Mouse (Mus musculus) right cerebral cortex, postnatal 4 days (tissue): ENCODE measurements around the gene Myadml2.

Experiments used
- DNase-seq: peaks from one replicate; pipeline ENCODE4 v3.0.0-alpha.2; 2022

Gene Myadml2

DNA sequence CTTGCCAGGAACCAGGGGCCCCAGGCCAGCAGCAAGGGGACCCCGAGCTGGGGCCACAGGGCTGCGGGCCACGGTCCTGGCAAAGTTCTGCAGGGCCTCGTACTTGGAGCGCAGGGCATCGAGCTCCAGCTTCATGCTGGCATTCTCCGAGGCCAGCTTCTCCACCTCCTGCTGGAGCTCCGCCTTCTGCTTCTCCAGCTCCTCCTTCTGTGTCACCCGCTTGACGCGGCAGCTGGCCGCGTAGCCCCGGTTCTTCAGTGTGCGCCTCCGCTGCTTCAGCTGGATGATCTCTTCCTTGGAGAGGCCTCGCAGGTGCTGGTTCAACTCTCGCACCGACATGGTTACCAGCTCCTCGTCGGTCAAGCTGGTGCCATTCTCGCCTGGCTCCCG, 18.6 kb downstream of the Myadml2 start:
- no peak for DNase-seq

DNA sequence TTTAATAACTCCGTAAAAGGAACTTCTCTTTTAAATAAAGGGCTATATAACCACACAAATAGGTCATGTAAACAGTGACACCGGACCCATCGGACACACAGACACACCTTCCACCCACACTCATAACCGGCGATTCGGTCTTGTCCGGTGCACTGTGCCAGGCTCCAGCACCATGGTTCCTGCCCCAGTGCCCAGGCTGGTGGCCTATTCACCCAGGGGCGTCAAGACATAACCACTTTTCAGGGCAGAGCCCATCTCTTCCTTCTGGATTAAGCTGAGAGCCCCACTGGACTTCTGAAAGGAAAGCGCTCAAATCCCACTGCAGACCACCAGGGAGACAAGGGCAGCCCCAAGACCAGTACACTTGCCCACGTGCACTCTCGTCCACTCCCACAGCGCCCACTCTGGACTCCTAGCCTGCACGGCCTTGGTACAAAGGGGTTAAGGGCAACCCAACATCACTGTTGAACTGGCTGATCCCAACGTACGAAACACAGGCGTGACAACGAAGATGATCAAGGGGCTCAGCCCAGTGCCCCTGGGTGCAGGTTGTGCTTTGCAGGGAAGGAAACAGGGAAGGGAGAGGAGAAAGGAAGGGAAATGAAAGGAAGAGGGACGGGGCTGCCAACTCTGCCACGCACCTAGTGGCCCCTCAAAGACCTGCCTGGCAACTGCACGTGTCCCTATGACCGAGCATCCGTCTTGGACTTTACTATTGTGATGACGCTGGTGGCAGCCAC, 19.2 kb downstream of the Myadml2 start:
- no peak for DNase-seq

DNA sequence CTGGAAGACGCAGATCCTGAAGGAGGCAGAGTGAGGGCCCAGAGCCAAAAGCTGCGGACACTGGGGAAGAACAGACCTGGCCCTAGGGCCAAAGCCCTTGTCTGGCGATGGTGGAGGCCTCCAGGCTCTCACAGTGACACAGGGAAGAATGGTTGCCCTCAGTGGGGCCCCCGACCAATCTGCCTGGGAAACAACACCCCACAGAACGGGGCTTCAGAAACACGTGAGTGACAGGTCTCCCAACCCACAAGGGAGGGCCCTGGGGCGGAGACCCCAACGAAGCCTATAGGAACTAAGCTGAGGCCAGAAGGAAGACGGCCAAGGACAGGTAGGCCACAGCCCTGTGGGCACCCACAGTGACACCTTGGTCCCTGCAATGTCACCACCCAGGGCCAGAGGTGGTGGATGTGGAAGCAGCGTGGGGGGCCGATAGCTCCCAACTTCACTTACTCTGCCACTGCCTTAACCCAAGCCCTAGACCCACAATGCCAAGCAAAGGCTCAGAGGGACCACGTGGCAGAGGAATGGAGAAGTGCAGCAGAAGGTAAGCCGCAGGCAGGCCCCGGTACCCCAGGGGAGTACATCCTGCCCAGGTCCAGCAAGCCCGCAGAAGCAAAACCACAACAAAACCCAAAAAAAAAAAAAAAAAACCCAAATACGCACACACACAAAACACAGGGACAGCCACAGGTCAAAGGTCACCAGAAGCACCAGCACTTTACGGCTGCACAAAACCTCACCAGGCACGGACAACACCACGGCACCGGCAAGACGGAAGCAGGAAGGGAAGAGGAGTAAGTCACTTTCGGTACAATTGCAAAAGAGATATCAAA, 20.3 kb downstream of the Myadml2 start:
- no peak for DNase-seq

DNA sequence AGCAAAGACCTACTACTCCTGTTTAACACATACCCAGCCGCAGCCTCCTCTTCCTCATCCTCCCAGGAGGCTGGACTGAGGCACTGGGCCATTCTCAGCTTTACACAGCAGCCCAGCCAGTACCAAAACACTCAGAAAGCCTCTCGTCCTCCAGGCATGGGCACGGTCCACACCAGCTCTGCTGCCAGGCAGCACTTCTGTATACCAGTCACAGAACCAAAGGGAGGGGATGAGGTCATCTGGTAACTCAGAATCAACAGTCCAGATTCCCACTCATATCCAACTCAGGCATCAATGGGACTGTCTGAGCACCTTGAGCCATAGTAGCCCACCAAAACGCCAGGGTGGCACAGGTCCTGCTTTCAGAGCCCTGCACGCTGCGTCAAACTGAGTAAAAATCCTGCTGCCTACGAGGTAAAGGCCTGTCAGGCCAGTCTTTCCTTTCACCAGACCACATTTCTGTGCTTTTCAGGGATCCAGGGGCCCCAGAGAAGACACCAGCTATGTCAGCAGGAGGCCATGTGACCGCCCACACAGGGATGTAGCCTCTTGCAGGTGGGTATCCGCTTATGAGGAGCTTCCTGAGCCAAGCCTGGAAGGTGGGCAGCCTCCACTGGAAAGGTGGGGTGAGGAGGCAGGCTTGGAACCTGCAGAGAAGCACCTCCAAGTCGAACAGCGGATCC, 21.0 kb downstream of the Myadml2 start:
- no peak for DNase-seq

DNA sequence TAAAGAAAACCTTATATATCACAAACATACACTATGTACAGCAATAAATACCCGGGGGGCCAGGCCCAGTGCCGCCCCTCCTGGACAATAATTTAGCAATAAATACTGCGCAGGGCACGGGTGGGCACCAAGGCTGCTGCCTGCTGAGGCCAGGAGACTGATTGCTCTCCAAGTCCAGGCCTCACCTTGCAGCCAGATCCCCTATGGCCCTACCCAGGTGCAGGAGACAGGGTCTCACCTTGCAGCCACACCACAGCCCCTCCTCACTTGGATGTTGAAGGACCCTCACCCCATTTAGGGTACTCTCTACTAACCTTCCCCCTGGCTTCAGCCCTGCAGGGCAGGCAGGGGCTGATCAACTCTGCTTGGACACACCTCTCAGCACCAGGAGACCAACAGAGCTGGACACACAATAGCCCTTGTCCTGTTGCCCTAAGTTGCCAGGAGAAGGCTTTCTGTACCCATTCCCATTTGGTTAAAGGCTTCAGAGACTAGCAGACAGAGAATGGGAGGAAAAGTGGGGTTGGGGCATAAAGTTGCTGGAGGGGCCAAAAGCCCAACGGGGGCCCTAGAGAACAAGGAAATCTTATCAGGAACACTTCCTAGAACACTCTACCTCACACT, 22.7 kb downstream of the Myadml2 start, which contains the start of gene Sirt7:
Gene Sirt7 (minus strand): TSS at position 89 of the 624 bp plus-strand sequence.
- no peak for DNase-seq

DNA sequence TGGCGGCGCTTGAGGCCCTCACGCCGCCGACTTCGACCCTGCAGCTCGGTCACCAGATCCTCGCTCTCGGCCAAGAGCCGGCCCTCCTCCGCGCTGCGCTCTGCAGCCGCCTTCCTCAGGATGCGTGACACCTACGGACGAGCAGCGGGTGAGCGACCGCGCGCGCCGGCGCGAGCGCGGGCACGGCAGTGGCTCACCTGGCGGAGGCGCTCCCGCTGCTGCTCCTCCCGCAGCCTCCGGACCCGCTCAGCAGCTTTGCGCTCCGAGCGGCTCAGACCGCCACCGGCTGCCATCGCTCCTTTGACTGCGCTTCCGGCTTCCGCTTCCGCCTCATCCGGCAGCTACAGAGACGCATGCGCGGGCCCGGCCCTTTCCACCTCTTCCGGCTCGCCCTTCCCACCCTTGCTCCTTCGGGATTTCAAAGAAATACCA, 23.3 kb downstream of the Myadml2 start:
- peak; percentile 85 for DNase-seq

DNA sequence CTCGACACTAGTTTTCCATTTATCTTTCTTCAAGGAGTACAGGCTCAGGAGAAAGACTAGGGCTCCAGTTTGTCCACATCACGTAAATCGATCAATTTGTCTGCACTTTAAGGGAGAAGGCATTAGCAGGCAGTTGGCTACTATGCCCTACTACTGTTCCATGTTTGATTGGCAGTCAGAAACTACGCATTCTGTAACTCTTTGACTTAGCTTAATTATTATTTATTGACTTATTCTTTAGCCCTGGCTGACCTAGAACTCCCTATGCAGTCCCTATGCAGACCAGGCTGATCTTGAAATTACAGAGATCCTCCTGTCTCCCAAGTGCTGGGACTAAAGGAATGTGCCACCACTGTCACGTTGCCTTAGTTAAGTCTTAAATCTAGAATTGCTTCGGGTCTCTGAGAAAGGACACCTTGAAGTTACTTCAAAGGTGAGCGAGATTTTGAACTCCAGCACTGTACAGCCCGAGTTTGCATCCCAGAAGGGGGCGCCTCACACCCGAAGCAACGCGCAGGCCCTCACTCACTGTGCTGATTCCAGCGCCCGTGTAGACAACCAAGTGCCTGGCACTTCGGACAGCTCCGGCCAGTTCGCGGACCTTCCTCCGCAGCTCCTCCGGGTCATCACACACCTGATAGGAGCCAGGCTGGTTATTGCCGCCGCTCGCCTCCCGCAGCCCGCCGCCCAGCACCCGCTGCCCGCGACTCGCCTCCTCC, 23.8 kb downstream of the Myadml2 start:
- peak; percentile 66 for DNase-seq

DNA sequence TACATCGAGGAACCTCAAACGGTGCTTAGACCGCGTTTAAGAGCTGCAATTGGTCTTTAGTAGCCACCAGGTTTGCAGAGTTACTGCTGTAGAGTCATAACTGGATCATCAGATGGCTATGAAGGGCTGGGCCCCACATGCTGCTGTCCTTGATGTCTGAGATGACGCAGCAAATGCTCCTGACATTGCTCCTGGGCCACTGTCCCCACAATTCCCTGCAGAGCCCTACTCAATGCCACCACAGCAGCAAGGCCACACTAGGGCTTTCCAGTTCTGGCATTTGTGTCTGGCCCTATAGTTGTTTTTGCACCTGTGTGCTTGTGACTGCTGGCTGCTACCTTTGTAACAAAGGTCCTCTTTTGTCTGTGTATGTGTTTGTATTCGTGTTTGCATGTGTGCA, 25.2 kb downstream of the Myadml2 start:
- no peak for DNase-seq

DNA sequence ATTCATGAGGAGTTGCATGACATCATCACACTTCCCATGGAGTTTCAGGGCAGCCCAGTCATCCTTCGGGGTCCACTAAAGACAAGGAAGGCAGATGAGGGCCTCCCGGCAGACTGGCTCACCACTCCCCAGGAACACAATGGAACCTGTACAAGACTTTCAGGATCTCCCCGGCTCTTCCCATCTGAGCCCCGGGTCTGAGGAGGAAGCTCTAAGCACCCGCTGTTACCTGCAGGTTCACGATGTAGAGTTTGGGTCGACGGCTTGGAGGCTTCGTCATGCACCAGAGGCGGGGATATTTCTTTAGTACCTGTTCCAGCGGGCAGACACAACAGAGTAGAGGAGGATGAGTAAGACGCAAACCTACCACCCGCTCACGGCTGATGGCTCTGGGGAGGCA, 27.8 kb downstream of the Myadml2 start:
- no peak for DNase-seq

DNA sequence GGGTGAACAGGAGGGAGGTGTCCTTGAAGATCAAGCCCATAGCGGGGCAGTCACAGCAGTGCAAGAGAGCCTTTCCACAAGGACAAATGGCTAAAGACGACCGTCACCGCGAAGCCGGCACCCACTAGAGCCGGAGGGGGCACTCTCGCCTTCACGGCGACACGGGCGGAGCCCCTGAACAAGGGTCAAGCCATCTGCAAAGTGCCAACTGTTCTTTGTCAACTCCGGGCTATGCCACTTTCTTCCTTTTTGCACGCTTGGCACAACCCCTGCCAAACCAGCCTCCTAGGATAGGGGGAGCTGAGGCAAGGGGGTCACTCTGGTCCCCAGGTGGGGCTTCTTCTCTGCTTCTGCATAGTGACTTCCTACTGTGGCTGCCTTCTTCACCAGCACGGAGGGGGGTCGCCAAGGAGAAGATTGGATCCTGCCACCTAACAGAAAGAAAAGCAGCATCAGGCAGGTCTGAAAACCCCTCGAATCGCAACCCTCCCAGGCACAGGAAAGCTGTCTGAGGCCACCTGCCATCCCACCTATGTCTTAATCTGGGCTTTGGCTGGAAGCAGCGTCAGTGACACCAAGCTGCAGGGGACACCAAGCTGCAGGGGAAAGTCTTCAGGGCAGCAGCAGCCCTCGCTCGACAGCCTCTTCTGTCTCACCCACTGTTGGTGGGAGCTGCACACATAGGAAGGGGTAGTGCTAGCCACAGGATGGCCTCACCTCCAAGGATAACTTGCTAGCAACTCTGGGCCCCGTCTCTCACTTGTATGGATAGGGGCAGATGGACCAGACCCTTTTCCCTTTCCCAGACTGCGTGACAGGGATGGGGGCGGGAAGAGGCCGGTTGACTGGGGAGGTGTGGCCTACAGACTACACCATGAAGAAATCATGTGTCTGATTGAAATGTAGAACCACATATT, 29.1 kb downstream of the Myadml2 start:
- no peak for DNase-seq

DNA sequence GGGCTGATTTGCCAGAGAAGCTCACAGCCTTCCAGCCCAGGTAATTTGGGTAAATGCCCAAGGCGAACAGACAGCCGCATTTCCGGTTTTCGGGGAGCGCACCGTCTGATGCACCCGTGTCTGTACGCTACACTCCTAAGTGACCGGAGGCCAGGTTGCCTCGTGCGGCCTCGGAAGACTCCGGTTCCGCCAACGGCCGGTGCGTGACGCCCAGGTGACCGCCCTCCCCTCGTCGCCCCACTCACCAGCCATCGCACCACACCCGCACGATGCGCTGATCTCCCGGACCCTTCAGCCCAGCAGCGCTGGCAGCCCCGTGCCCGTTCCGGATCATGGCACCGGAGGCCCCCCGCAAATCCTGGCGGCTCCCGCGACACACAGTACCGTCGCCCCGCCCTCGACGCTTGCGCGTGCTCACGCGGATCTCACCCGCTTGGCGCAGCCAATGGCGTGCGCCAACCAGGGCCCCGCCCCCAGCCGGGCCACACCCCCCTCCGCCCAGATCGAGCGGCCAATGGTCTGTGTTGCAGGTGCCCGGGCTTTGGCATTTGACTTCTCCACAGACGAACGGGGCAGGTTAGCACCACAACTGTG, 30.3 kb downstream of the Myadml2 start, which contains the start of gene Pcyt2:
Gene Pcyt2 (minus strand): TSS at position 418 of the 594 bp plus-strand sequence.
- peak; percentile 88 for DNase-seq

DNA sequence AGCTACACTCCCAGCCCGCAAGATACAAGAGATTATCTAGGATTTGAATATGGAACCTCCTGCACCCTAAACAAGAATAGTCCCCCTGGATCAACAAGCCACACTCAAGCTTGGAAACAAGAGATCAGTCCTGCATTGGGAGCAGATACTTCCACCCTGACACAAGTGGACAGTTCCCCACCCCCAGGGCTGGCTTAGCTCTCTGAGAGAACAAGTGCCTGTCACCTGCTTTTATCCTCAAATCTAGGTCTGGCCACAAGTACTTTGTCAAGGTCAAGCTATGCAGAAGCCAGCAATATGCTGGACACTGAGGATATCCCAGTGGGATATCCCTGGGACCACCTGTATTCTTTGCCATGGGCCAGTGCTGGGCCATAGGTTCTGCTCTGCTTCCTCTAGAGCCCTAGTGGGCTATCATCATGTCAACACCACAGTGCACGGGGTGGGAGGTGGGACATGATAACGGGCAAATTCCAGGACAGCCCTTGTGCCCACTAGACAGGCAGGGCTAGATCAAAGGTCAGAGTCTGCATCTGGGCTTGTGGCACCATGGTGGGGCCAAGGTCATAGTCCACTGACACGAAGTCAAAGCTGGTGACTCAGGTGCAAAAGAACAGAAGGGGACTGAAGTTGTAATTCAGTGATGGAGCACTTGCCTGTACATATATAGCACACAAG, 31.2 kb downstream of the Myadml2 start:
- no peak for DNase-seq

DNA sequence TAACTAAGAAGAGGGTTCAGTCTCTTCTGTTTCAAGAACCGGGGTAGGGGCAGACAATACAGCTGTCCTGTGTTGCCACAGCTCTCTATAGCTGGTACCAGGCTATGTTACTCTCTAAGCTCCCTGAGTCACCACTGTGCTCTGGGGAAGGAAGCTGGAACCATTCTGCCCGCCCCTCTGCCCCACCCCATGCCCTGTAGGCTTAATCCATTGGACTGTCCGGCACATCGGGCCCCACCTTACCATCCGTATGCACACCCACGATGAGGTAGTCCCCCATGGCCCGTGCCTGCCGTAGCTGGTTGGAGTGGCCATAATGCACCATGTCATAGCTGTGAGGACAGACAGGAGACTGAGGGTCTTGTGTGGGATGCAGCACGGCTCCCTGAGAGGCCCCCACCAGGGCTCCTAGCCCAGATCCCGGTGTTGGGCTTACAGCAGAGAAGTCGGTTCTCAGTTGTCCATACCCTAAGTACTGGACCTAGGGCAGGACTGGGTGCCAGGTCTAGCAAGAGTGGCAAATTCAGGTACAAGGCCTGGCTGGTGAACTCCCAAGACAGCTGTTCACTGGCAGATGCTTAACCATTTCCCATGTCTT, 32.3 kb downstream of the Myadml2 start:
- DNase-seq, result no peak

DNA sequence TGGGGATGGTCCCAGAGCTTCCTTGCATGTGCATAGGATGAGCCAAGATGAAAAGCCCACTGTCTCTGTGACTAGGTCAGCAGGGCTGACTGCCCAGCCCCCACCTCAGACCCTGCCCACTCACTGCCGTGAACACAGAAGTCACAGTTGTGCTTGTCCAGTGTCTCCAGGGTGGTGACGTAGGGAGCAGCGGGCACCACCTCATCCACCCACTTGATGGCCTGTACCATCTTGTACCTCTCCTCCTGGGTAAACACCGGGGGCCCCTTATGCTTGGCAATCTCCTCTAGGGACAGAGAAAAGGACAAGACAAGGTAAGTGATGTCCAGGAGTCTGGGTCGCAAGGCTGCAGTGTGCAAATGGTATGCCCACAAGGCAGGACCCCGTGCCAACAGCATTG, 32.8 kb downstream of the Myadml2 start:
- no peak for DNase-seq

DNA sequence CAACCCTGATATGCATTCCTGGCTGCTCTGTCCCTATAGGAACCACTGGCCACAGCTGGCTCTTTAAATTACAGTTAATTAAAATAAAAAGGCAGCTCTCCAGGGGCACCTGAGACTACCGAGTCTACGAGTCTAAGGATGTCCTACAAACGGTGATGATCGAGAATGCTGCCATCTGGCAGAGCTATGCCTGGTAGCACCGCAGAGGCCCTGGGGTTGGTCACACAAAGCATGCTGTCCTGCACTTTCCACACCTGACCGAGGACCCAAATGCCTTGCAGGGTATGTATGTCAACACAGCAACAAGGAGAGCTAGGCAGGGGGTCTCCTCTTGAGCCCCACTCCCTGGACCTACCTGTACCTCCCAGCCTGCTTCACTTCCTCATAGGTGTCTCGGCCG, 34.0 kb downstream of the Myadml2 start:
- DNase-seq, result no peak

DNA sequence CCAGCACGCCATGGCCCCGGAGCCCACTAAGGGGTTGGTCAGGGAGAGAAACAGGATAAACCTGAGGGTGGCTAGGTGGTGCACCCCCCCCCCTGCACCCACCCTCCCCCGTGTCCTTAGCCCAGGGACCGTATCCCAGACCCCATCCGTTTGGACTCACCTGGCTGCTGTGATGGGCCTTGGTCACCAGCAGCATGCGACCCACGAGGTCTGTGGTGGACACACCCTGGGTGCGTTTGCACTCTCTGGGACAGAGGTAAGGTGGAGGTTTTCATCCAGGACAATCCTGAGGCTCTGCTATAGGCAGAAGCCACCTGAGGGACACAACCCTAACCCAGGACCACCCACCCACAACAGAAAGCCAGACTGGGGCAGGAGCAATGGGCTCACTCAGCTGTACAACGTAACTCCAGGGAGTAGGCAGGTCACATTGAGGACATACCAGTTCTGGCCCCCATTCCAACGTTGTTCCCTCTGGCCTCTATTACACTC, 34.4 kb downstream of the Myadml2 start:
- no peak for DNase-seq

DNA sequence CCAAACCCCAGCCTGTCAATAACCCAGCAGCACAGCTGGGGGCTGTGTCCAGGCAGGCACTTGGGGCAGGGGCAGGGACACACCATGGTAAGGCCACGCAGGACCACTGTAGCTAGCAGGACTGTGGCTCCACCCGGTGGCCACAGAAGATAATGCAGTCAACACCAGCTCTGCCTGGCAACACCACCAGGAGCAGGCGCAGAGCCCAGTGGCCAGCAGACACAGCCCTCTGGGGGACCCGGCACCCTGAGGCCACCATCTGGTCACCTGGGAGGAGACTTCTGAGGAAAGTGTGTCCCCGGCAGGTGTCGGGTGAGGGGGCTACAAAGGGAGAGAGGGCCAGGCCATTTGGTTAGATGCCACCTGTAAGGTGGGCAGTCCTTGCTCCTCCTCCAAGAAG, 35.2 kb downstream of the Myadml2 start:
- peak; percentile 73 for DNase-seq

DNA sequence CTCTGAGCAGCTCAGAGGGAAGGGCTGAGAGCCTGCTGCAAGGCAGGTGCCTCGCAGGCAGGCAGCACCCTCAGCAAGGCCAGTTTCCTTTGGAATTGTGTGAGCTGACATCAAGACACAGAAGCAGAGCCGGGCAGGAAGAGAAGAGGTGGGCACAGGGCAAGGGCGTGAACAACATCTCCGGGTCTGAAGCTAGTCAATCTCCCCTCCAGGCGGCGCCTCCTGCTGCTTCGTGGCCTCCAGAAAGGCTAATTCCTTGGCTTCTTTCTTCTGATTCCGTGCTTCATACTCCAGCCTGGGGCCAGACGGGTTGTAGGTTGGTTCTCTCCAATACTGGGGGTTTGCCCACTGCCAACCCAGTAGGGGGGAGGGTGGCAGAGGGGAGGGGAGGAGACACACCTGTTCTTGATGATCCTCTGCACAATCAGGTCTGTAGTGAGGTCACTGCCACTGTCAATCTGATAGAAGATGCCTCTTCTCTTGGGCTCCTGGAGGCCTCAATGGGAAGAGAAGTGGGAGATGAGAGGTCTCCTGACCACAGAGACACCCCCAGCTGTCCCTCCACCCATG, 37.4 kb downstream of the Myadml2 start:
- DNase-seq, result no peak

DNA sequence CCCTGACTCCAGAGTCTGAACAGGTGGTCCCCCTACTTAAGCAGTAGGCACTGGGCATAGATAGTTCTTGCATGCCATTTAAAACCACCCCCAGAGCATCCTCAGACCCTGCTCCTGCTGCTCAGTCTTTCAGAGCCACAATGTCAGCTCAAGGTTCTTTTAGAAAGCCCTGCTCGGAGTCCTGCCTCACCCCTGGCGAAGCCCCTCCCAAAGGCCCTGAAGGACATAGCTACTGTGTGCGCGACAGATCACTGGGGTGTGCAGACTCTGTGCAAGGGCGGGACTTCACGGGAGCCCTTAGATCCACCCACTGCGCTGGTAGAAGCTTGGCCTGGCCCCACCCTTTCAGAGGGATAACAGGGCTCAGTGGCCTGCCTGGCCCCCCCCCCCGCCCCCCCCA, 38.7 kb downstream of the Myadml2 start:
- DNase-seq, result no peak
